Comparison of ENCODE assay signal across 9 mouse cellular contexts in the genomic region with DNA sequence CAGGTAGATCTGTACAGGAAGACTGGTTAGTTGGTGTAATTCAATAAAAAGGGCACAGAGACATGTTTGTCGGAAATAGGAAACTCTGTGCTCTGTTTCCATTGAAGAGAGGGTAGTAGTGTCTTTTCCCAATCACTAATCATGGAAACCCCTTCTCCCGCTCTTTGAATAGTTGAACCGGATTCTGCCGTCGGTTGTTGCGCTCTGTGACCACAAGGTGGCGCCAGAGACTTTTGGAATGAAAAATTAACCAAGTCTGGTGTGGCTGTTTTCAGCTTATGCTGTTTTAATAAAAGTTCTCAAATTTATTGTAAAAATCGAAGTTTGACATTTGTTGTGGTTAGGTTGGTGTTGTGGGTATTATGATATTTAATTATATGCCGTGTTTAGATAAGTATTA. TPM values are rescaled to one million over a fixed set of nuclear protein-coding genes. Genes with fewer than 3 reads are reported as not detected.
DNase-seq lines count a peak whose midpoint lies in the region; ATAC-seq and TF ChIP-seq lines count a peak whose summit lies in the region.
"Had no signal": no experiment of that assay in that cellular context is flagged by ENCODE, and none has a peak within 500 bp of the region (broad histone marks: within the 10 kb centered on the region; RNA-seq: fewer than 3 reads in every experiment).

No protein-coding gene starts in this region.

- DNase-seq in kidney, adult 2 months: peak; percentile 53
- DNase-seq in kidney, adult 11 months: no peak
- peak; percentile 63 to 64 for DNase-seq in adrenal gland, adult 18-20 months (ENCODE audit: low spot score in 2 of 2)
- DNase-seq in embryo, embryonic 11 days: peak; percentile 76
- DNase-seq in heart, postnatal 4 days: peak; percentile 72
- peak; percentile 37 to 59 for DNase-seq in left cerebral cortex, postnatal 36 days (ENCODE audit: low spot score in 2 of 2)
- peak; percentile 68 for DNase-seq in midbrain, postnatal 0 days (ENCODE audit: low spot score)
- DNase-seq in thymus, postnatal 36 days: peak; percentile 6 to 20

- WGBS in kidney, adult 2 months: 4% methylated on average over 9 of the region's 9 CpGs
- 3% methylated on average over 9 of the region's 9 CpGs for WGBS in midbrain, postnatal 0 days

- no peaks in the 10 kb centered on the region; the same call in 1 of the 2 replicates for H3K27me3 ChIP-seq in kidney, adult 2 months (replicated peaks; ENCODE audit: control insufficient read depth, insufficient read depth, low read length)
- H3K27me3 ChIP-seq in midbrain, postnatal 0 days (ENCODE audit: insufficient read depth, low read length): no peaks in the 10 kb centered on the region
- H3K27me3 ChIP-seq: embryonic facial prominence, embryonic 15.5 days had no signal

- no peak overlapping the region for H3K27ac ChIP-seq in kidney, adult 2 months (ENCODE audit: insufficient read depth, low read depth, low read length)
- H3K27ac ChIP-seq in midbrain, postnatal 0 days (ENCODE audit: low read depth, low read length): no peak overlapping the region
- H3K27ac ChIP-seq: embryonic facial prominence, embryonic 15.5 days had no signal

- intact Hi-C loops in left cerebral cortex, postnatal 36 days (cut with DNase I): no loop called here

- TF ChIP-seq CTCF in kidney, adult 2 months (conservative IDR thresholded peaks at IDR 0.05; ENCODE audit: insufficient read depth, insufficient read length, low read depth, low read length): peak; percentile 80
- peak; percentile 94 for TF ChIP-seq CTCF in midbrain, postnatal 0 days (IDR thresholded peaks at IDR 0.05)

- no peak for TF ChIP-seq POLR2A in kidney, adult 2 months (IDR thresholded peaks at IDR 0.05; ENCODE audit: low read depth, low read length)

- H3K4me2 ChIP-seq in midbrain, postnatal 0 days (ENCODE audit: low read depth, low read length, poor library complexity, severe bottlenecking): no peak overlapping the region
- H3K4me2 ChIP-seq: embryonic facial prominence, embryonic 15.5 days had no signal

- ATAC-seq in midbrain, postnatal 0 days (ENCODE audit: low FRiP score): no peak

- H3K4me3 ChIP-seq in kidney, adult 2 months (ENCODE audit: insufficient read depth, low read depth, low read length): no peak overlapping the region
- H3K4me3 ChIP-seq in midbrain, postnatal 0 days (ENCODE audit: low read depth, low read length): no peak overlapping the region
- H3K4me3 ChIP-seq: embryonic facial prominence, embryonic 15.5 days had no signal

- H3K9ac ChIP-seq in midbrain, postnatal 0 days (replicated peaks; ENCODE audit: low read length, poor library complexity, severe bottlenecking): no peak overlapping the region
- H3K9ac ChIP-seq: embryonic facial prominence, embryonic 15.5 days had no signal

- H3K4me1 ChIP-seq in kidney, adult 2 months (ENCODE audit: control insufficient read depth, insufficient read depth, low read length): no peaks in the 10 kb centered on the region
- H3K4me1 ChIP-seq in midbrain, postnatal 0 days (ENCODE audit: insufficient read depth, low read length): no peaks in the 10 kb centered on the region
- H3K4me1 ChIP-seq: embryonic facial prominence, embryonic 15.5 days had no signal

- no peaks in the 10 kb centered on the region for H3K9me3 ChIP-seq in midbrain, postnatal 0 days (ENCODE audit: low read length)
- H3K9me3 ChIP-seq: embryonic facial prominence, embryonic 15.5 days had no signal

- no peaks in the 10 kb centered on the region for H3K36me3 ChIP-seq in kidney, adult 2 months (ENCODE audit: control insufficient read depth, insufficient read depth, low read length)
- no peaks in the 10 kb centered on the region for H3K36me3 ChIP-seq in midbrain, postnatal 0 days (ENCODE audit: insufficient read depth, low read length)
- H3K36me3 ChIP-seq: embryonic facial prominence, embryonic 15.5 days had no signal

RNA-seq across cellular contexts. Expression of gene Steap1, which starts 5.9 kb away (rescaled TPM):
- 5.2 and 6.4 TPM in 2 replicates for polyA plus RNA-seq in kidney, adult 2 months (2012; rRNA removed)
- total RNA-seq in adrenal gland, adult 18-20 months (2021): 10 to 100 TPM; 22.9 to 29.9 TPM
- under 1 TPM; 0.31 to 0.43 TPM for total RNA-seq in heart, postnatal 4 days (2021)
- total RNA-seq in left cerebral cortex, postnatal 36 days (2021): not detected
- 0.71 TPM in 1 of 2 replicates, not detected in the other for total RNA-seq in midbrain, postnatal 0 days (2014; rRNA removed)
- 0.63 and 0.65 TPM in 2 replicates for polyA plus RNA-seq in midbrain, postnatal 0 days (2015; fragmentation: Nextera tagmentation; extraction: Ambion mirVana)

Comparison
In these comparisons a context has a peak if more than half of its experiments do, and no peak if none do; other contexts are left out.
1. RNA of gene Steap1, which starts 5.9 kb away (total RNA-seq): 22.9 to 29.9 TPM in adrenal gland, adult 18-20 months; 0.71 TPM in midbrain, postnatal 0 days, 0.31 to 0.43 TPM in heart, postnatal 4 days and not detected in left cerebral cortex, postnatal 36 days; every median in the first group is over 10 times any median in the second.